Mouse (Mus musculus): ENCODE data around the gene Rbm7.

GRCm38 (mm10) chr9:48455961-48456360, 39.1 kb downstream of the Rbm7 start:
- no peak for TF ChIP-seq EP300 (IDR thresholded peaks at IDR 0.05; ENCODE audit: low read depth)
- TF ChIP-seq CTCF (IDR thresholded peaks at IDR 0.05; ENCODE audit: low read depth), result no peak

Data from liver, postnatal 0 days (tissue).